Mouse (Mus musculus): ENCODE results near the gene Edn2. TPM values are rescaled to one million over a fixed set of nuclear protein-coding genes. Genes with fewer than 3 reads are reported as not detected.

Gene Edn2
- not detected for total RNA-seq (2022)

GRCm38 (mm10) chr4:120161166-120161949 lies at the start of gene Edn2:
Edn2 (plus strand) TSS chr4:120161206.
- peak; percentile 57 to 72 for DNase-seq (ENCODE audit: low spot score in 2 of 2)

GRCm38 (mm10) chr4:120115516-120115915 lies 45.5 kb upstream of the Edn2 start:
- DNase-seq (ENCODE audit: low spot score in 2 of 2) = no peak

- DNase-seq (ENCODE audit: low spot score in 2 of 2) = no peak
Observed at GRCm38 (mm10) chr4:120116312-120116711, 44.7 kb upstream of the Edn2 start.

GRCm38 (mm10) chr4:120120276-120120675 lies 40.7 kb upstream of the Edn2 start:
- peak; percentile 38 to 52 for DNase-seq (ENCODE audit: low spot score in 2 of 2)

GRCm38 (mm10) chr4:120124656-120125055 lies 36.4 kb upstream of the Edn2 start:
- no peak for DNase-seq (ENCODE audit: low spot score in 2 of 2)

GRCm38 (mm10) chr4:120126047-120126446 lies 35.0 kb upstream of the Edn2 start:
- DNase-seq (ENCODE audit: low spot score in 2 of 2) = peak; percentile 54 to 59

- no peak for DNase-seq (ENCODE audit: low spot score in 2 of 2)
Observed at GRCm38 (mm10) chr4:120127333-120127732, 33.7 kb upstream of the Edn2 start.

GRCm38 (mm10) chr4:120128033-120128432 lies 33.0 kb upstream of the Edn2 start:
- DNase-seq (ENCODE audit: low spot score in 2 of 2) = peak; percentile 55 to 72

GRCm38 (mm10) chr4:120129233-120129885 lies 31.6 kb upstream of the Edn2 start:
- no peak for DNase-seq (ENCODE audit: low spot score in 2 of 2)

- no peak for DNase-seq (ENCODE audit: low spot score in 2 of 2)
Observed at GRCm38 (mm10) chr4:120130926-120131325, 30.1 kb upstream of the Edn2 start.

- no peak for DNase-seq (ENCODE audit: low spot score in 2 of 2)
Observed at GRCm38 (mm10) chr4:120131441-120132220, 29.4 kb upstream of the Edn2 start.

- no peak for DNase-seq (ENCODE audit: low spot score in 2 of 2)
Observed at GRCm38 (mm10) chr4:120134223-120134622, 26.8 kb upstream of the Edn2 start.

GRCm38 (mm10) chr4:120141810-120142209 lies 19.2 kb upstream of the Edn2 start:
- DNase-seq (ENCODE audit: low spot score in 2 of 2) = no peak

GRCm38 (mm10) chr4:120142905-120143304 lies 18.1 kb upstream of the Edn2 start:
- peak; percentile 32 to 52 for DNase-seq (ENCODE audit: low spot score in 2 of 2)

GRCm38 (mm10) chr4:120144343-120144742 lies 16.7 kb upstream of the Edn2 start:
- peak; percentile 61 to 72 for DNase-seq (ENCODE audit: low spot score in 2 of 2)

- DNase-seq (ENCODE audit: low spot score in 2 of 2) = no peak
Observed at GRCm38 (mm10) chr4:120145931-120146330, 15.1 kb upstream of the Edn2 start.

- peak; percentile 45 to 49 for DNase-seq (ENCODE audit: low spot score in 2 of 2)
Observed at GRCm38 (mm10) chr4:120148291-120149141, 12.5 kb upstream of the Edn2 start.

GRCm38 (mm10) chr4:120149142-120149524 lies 11.9 kb upstream of the Edn2 start:
- no peak for DNase-seq (ENCODE audit: low spot score in 2 of 2)

- DNase-seq (ENCODE audit: low spot score in 2 of 2) = no peak
Observed at GRCm38 (mm10) chr4:120150345-120150920, 10.6 kb upstream of the Edn2 start.

- DNase-seq (ENCODE audit: low spot score in 2 of 2) = no peak
Observed at GRCm38 (mm10) chr4:120151906-120152305, 9.1 kb upstream of the Edn2 start.

- no peak for DNase-seq (ENCODE audit: low spot score in 2 of 2)
Observed at GRCm38 (mm10) chr4:120152648-120153047, 8.4 kb upstream of the Edn2 start.
